Mouse (Mus musculus) MEL-GATA-1-ER (cell line): ENCODE data around the gene 4930467E23Rik.
"Not testable (repeated sequence)": the region's sequence is repeated elsewhere in the genome, so short reads cannot be mapped to it uniquely, and the experiment has no call there.

Experiments used
- DNase-seq: peaks from one replicate; pipeline ENCODE4 v3.0.0-alpha.2; 2012; ENCODE audit warnings: low read depth; ENCODE audit errors: extremely low read depth

4930467E23Rik gene

DNA sequence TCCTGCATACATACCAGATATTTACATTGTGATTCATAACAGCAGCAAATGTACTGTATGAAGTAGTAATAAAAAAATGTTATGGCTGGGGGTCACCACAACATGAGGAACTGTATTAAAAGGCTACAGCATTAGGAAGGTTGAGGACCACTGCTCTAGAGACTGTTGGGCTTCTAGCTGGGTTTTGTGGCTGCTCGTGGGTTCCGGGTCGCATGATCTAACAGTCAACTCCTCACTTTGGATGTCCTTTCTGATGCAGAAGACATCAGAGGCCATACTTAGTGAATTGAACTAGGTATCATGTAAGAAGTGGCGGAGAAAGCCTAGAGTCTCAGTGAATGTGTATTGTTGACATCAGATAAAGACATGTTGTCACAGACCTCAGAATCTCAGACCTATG is 19.9 kb upstream of the 4930467E23Rik start:
- DNase-seq = not testable (repeated sequence)

GRCm38 (mm10) chr8:19711171-19711860 is 18.1 kb upstream of the 4930467E23Rik start:
- DNase-seq = not testable (repeated sequence)

- not testable (repeated sequence) for DNase-seq
Measured at GRCm38 (mm10) chr8:19712227-19712750, 17.1 kb upstream of the 4930467E23Rik start.

GRCm38 (mm10) chr8:19712816-19713215 is 16.6 kb upstream of the 4930467E23Rik start:
- not testable (repeated sequence) for DNase-seq

GRCm38 (mm10) chr8:19713232-19713834 is 16.0 kb upstream of the 4930467E23Rik start:
- not testable (repeated sequence) for DNase-seq

DNA sequence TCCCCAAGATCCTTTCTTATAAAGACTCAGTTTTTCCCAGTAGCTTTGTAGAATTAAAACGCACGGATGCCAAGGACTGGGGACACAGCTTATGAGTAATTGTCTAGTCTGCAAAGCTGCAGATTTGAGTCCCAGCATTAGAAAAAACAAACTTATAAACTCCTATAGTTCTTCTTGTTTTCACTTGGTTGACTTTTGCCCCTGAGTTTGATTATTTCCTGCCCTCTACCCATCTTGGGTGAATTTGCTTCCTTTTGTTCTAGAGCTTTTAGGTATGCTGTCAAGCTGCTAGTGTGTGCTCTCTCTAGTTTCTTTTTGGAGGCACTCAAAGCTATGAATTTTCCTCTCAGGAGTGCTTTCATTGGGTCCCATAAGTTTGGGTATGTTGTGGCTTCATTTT is 14.9 kb upstream of the 4930467E23Rik start:
- not testable (repeated sequence) for DNase-seq

DNA sequence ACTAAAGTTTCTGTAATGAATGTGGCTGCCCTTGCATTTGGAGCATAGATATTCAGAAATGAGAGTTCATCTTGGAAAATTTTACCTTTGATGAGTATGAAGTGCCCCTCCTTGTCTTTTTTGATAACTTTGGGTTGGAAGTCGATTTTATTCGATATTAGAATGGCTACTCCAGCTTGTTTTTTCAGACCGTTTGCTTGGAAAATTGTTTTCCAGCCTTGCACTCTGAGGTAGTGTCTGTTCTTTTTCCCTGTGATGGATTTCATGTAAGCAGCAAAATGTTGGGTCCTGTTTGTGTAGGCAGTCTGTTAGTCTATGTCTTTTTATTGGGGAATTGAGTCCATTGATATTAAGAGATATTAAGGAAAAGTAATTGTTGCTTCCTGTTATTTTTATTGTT is 14.1 kb upstream of the 4930467E23Rik start:
- DNase-seq = not testable (repeated sequence)

DNA sequence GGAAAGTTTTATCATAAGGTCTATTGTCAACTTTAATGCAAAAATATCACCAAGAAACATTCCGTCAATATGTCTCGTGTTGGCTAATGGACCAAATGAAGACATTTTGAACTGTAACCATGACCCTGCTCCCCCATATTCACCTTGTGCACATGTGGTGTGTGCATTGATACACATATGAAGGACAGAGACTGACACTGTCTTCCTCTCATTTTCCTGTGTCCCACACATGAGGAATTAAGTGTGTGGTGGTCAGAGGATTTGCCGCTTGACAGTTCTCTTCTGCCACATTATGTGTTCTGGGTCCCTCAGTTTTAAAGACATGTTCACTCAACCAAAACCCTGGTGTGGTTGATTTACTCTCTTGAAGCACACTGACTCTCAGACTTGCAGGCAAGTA is 11.5 kb upstream of the 4930467E23Rik start:
- not testable (repeated sequence) for DNase-seq

DNA sequence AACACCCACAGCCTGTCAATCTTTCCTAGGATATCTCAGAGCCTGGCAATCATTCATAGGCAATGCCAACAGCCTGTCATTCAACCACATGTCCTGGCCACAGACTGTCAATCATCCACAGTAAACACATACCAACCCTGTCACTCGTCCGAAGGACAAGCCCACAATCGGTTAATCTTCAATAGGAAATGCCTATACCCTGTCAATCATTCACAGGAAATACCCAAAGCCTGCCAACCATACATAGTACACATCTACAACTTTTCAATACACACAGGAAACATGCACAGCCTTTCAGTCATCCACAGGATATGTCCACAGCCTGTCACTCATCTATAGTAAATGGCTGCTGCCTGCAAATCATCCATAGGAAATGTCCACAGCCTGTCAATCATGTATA is 9.9 kb upstream of the 4930467E23Rik start:
- not testable (repeated sequence) for DNase-seq

DNA sequence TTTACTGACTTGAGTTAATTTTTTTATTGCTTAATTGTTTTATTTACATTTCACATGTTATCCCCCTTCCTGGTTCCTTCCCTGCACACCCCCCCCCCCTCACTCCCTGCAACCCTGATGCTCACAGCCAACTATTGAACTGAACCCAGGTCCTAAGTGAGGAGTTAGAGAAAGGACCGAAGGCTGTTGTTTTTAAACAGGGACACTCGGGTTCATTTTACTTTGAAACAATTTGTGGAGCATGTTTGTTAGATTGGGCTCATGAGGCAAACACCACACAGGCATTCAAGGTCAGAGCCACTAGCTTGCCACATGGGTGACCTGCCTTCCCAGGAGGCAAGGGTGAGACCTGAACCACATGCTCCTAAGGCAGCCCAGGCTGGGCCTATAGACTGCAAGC is 4.5 kb upstream of the 4930467E23Rik start:
- DNase-seq = not testable (repeated sequence)

DNA sequence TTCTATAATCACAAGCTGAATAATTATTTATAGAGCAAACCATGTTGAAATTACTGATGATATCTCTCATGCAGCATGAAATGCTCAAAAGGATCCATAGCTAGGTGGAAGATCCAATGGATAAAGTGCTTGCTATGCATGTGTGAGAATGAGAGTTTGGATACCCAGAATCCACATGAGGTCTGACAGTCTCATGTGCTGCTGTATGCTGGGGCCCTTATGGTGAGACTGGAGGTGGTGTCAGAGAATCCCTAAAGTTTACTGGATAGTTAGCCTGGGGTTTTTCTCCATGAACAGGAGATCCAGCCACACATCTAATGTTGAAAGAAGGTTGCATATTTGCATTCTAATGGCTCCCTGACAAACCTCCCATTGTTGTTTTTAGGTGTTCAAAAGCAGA is 22.4 kb downstream of the 4930467E23Rik start:
- DNase-seq = not testable (repeated sequence)

GRCm38 (mm10) chr8:19754178-19754577 is 24.8 kb downstream of the 4930467E23Rik start:
- not testable (repeated sequence) for DNase-seq

DNA sequence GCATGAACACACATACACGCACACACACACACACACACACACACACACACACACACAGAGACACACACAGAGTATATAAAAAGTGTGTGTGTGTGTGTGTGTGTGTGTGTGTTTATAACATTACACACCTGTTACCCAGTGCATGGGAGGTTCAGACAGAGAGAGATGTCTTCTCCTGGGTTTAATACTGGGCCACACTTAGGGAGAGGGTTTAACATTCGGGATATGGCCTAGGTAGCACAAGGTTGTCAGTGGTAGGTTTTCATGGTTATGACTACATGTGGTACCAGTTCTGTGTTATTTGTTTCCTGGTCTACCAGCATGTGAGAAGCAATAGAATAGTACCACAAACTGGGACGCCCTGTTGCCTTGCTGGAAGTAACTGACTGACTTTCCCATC is 25.6 kb downstream of the 4930467E23Rik start:
- DNase-seq = not testable (repeated sequence)

GRCm38 (mm10) chr8:19761660-19762059 is 32.3 kb downstream of the 4930467E23Rik start:
- not testable (repeated sequence) for DNase-seq

- DNase-seq = not testable (repeated sequence)
Measured at GRCm38 (mm10) chr8:19762860-19763592, 33.6 kb downstream of the 4930467E23Rik start.

- not testable (repeated sequence) for DNase-seq
Measured at GRCm38 (mm10) chr8:19765531-19765930, 36.2 kb downstream of the 4930467E23Rik start.

DNA sequence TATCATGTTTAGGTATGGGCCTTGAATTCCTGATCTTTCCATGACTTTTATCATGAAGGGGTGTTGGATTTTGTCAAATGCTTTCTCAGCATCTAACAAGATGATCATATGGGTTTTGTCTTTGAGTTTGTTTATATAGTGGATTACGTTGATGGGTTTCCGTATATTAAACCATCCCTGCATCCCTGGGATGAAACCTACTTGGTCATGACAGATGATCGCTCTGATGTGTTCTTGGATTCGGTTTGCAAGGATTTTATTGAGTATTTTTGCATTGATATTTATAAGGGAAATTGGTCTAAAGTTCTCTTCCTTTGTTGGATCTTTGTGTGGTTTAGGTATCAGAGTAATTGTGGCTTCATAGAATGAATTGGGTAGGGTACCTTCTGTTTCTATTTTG is 44.1 kb downstream of the 4930467E23Rik start:
- not testable (repeated sequence) for DNase-seq

GRCm38 (mm10) chr8:19776311-19776710 is 46.9 kb downstream of the 4930467E23Rik start:
- DNase-seq = not testable (repeated sequence)

- not testable (repeated sequence) for DNase-seq
Measured at GRCm38 (mm10) chr8:19777500-19777899, 48.1 kb downstream of the 4930467E23Rik start.

- not testable (repeated sequence) for DNase-seq
Measured at GRCm38 (mm10) chr8:19778126-19778525, 48.8 kb downstream of the 4930467E23Rik start.

DNA sequence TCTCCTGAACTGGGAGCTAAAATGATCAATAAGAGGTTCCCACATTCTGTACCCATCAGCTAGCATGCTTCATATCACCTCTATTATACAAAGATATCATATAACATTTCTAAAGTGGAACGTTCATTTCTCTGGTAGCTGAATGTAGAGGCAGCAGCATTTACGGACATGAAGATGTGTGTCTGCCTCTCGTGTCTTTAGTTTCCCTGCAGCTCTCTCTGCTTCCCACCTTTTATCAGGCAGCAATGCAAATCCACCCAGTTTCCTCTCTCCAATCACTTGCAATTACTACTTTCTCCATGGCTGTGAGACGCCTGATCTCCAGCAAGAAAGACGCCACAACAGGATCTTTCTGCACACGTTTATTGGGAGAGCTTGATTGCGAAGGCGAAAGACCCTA is 49.5 kb downstream of the 4930467E23Rik start:
- not testable (repeated sequence) for DNase-seq

DNA sequence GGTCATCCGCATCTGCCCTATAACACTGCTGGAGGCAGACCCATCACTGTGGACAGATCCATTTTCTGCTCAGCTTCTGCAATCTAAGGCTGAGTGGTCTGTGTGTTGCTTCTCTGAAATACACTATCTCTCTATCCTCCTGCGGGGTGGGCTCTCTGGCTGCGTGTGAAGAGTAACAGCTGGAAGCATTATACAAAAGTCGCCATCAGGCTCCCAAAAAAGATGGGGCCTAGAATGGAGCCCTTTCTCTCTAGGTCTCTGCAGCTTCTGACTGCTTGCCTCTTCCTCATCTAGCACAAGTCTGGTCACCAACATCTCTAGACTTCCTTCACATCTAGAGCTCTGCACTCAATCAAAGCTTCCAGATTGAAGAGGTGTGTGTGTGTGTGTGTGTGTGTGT is 50.8 kb downstream of the 4930467E23Rik start:
- DNase-seq = not testable (repeated sequence)
